Mouse (Mus musculus): ENCODE measurements around the gene Zfp467.

Zfp467 gene

DNA sequence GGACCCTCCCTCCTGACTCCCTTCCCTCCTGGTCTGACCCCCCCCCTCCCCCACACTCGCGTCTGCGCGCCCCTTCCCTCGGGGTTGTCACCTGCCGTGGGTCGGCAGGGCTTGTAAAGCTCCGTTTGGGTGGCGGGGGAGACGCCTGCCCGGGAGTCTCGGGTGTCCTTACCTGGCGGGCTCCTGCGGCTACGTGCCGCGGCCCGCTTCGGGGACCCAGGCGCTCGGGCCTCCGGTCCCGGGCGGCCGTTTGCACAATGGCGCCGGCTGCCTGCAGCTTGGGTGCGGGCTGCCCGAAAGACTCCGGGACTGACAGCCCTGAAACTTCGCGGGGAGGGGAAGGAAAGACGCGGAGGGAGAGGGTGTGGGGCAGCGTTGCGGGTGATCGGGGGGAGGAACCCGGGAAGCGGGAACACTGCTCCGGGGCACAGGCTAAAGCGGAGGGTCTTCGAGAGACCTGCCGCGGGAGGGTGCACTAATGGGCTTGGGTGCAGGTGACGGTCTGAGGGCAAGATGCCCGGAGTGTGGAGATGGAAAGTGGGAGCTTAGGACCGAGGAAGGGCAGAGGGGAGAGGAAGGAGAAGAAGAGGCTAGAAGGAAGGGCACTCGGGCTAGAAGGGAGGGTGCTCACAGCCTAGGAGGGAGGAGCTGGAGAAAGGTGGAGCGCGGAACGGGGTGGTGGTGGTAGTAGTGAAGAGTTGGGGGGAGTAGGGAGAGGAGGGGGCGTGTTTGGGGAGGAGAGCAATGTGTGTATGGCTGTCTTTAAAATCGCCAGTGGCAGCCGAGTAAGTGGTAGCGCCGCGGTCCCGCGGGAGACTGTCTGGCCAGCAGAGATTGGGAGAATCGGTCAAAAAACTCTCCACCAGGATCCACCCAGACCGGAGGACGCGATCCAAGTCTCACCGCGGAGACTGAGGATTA, at the start of gene Zfp467:
Gene Zfp467 (minus strand): TSS at position 645 of the 921 bp plus-strand sequence.
- DNase-seq = peak; percentile 72 to 73

GRCm38 (mm10) chr6:48493136-48493730, 47.6 kb upstream of the Zfp467 start:
- no peak for DNase-seq

- peak; percentile 63 to 70 for DNase-seq
Observed at GRCm38 (mm10) chr6:48491361-48491760, 45.7 kb upstream of the Zfp467 start.

GRCm38 (mm10) chr6:48489741-48490140, 44.1 kb upstream of the Zfp467 start:
- DNase-seq = no peak

- DNase-seq = peak in 1 of 2 experiments; percentile 7
Observed at GRCm38 (mm10) chr6:48487747-48488725, 42.4 kb upstream of the Zfp467 start.

- DNase-seq = no peak
Observed at GRCm38 (mm10) chr6:48482501-48482900, 36.9 kb upstream of the Zfp467 start.

- DNase-seq = no peak
Observed at GRCm38 (mm10) chr6:48478446-48478845, 32.8 kb upstream of the Zfp467 start.

DNA sequence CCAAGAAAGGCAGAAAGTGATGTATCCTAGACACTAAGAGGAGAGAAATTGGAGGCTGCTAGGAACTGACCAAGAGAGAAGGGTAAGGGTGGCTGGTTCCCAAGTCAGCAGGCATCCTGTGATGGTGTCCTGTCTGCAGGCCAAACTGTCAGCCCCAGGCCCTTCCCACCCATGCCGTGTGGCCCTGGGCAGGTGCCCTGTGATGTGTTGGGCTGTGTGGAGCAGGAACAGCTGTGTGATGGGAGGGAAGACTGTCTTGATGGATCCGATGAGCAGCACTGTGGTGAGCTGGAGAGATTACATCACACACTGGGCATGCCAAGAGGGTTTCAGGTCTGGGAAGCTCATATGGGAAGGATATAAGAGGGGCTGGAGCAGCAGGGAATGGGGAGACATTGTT, 25.1 kb upstream of the Zfp467 start:
- DNase-seq = no peak

- DNase-seq = no peak
Observed at GRCm38 (mm10) chr6:48467490-48467889, 21.9 kb upstream of the Zfp467 start.

- DNase-seq = no peak
Observed at GRCm38 (mm10) chr6:48466715-48467114, 21.1 kb upstream of the Zfp467 start.

GRCm38 (mm10) chr6:48464966-48465679, 19.5 kb upstream of the Zfp467 start:
- no peak for DNase-seq

- no peak for DNase-seq
Observed at GRCm38 (mm10) chr6:48452771-48453170, 7.1 kb upstream of the Zfp467 start.

DNA sequence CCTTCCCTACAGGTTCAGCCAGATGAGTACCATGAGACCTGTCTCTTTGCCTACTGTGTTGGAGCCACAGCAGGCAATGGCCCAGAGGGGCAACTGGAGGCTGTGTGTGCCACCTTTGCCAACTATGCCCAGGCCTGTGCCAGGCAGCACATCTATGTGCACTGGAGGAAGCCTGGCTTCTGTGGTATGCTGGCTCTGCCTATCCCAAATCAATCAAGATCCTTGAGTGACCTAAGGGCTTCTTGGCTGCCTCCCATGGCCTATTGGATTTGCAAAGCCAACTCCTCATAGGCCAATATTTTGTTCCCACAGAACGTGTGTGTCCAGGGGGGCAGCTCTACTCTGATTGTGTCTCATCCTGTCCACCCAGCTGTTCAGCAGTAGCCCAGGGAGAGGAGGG, 6.5 kb upstream of the Zfp467 start:
- DNase-seq = no peak

DNA sequence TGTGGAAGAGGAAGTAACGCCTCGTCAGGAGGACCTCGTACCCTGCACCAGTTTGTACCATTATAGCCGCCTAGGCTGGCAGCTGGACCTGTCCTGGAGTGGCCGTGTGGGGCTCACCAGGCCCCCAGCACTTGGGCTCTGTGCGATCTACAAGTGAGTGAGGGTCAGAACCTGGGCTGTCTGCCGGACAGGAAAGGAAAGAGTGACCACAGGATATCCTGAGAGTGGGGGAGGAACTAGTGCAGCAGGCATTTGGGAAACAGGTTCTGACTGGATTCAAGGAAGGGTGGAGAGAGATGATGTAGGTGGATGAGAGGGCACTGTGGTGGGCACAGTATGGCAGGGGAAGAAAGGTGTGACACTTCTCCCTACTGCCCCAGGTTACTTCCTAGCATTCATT, 2.9 kb upstream of the Zfp467 start:
- DNase-seq = no peak

GRCm38 (mm10) chr6:48447929-48448328, 2.3 kb upstream of the Zfp467 start, which contains the start of gene Sspo:
Gene Sspo, plus strand, starts transcription at chr6:48448229.
- DNase-seq = no peak

DNA sequence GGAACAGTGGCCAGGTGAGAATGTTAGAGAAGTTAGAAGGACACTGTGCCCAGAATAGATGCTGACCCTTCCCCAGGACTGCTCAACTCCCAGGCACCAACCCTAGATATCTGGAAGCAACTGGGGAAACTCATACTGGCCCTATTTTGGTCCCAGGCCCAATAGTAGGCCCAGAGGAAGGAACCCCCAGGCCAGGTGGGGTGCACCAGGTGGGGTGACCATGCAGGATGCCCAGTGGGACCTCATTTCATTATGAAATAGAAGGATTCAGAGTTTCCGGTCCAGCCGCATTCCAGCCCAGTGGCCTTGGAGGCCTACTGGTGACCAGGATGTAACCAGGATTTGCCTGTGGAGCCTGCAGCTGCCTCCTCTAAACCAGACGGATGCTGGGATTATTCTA, 1.3 kb upstream of the Zfp467 start:
- DNase-seq = no peak

GRCm38 (mm10) chr6:48446256-48446655, 631 bp upstream of the Zfp467 start:
- DNase-seq = no peak

DNA sequence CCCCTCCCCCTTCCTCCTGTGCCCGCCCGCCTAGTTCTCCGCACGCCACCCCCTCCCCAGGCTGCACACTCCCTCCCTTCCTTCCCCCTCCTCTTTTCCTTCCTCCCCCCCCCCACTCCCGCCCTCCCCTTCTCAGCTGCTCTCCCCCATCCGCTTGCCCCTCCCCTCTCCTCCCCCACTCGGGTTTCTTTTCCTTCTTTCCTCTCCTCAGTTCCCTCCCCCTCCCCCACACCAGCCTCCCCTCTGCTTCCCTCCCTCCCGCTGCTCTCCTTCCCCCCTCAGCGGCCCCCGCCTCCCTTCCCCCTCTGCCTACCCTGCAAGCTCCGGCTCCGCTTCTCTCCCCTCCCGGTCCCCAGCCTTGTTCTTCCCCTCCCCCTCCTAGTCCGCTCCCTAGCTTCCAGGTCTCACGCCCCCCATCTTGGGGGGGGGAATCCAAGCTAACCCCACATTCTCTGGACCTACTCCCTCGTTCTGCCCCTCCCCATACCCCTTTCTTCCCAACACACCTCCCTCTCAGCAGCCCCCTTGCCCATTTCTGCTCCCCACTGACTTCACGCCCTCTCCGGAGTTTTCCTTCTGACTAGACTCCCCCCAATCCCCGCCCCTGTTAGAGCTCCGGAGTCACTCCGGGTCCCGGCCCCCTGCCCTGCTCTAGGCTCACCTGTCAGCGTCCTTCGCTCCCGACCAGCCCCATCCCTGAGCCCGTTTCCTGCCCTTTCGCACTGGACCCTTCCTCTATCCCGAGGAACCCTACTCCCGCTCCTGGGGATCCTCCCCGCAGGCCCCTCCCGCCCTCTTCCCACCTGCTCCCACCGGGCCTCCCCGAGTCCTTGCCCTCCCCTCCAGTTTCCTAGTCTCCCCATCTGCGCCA, 1.1 kb downstream of the Zfp467 start:
- peak in 1 of 2 experiments; percentile 86 for DNase-seq

- DNase-seq = peak; percentile 96 to 98
Observed at GRCm38 (mm10) chr6:48443592-48444309, 1.9 kb downstream of the Zfp467 start.

GRCm38 (mm10) chr6:48440306-48441014, 5.2 kb downstream of the Zfp467 start:
- peak in 1 of 2 experiments; percentile 61 for DNase-seq

Data from lung, adult 18-20 months (tissue).